Mouse (Mus musculus): Measurements from ENCODE around the gene Polr3g.
"Not testable (repeated sequence)": the region's sequence is repeated elsewhere in the genome, so short reads cannot be mapped to it uniquely, and the experiment has no call there.

The Polr3g gene

GRCm38 (mm10) chr13:81630566-81630965 lies 80.2 kb downstream of the Polr3g start:
- no peak for DNase-seq (ENCODE audit: low spot score in 2 of 2)

- no peak for DNase-seq (ENCODE audit: low spot score in 2 of 2)
These were observed 81.4 kb downstream of the Polr3g start for GRCm38 (mm10) chr13:81629395-81629794.

- no peak for DNase-seq (ENCODE audit: low spot score in 2 of 2)
These were observed 82.1 kb downstream of the Polr3g start for GRCm38 (mm10) chr13:81628631-81629190.

- not testable (repeated sequence) for DNase-seq (ENCODE audit: low spot score in 2 of 2)
These were observed 83.0 kb downstream of the Polr3g start for GRCm38 (mm10) chr13:81627861-81628260.
